Mouse (Mus musculus) kidney, adult 2 months (tissue): ENCODE results near the gene Trim8. TPM values are rescaled to one million over a fixed set of nuclear protein-coding genes. Genes with fewer than 3 reads are reported as not detected.

Experiments used
- DNase-seq: peaks from one replicate; pipeline ENCODE4 v3.0.0; 2021
- H3K27ac ChIP-seq: fragments of 200-500 bp; 2 replicates; pipeline ENCODE4 v1.5.1; 2012; ENCODE audit warnings: low read depth, low read length, control low read depth, inconsistent platforms; ENCODE audit not compliant: insufficient read depth
- H3K27me3 ChIP-seq: fragments of 200-500 bp; replicated peaks from 2 replicates; pipeline ENCODE4 v1.6.1; 2012; ENCODE audit warnings: mild to moderate bottlenecking, moderate library complexity, low read length, inconsistent platforms; ENCODE audit not compliant: control insufficient read depth, insufficient read depth
- H3K36me3 ChIP-seq: fragments of 200-500 bp; 2 replicates; pipeline ENCODE4 v1.6.1; 2012; ENCODE audit warnings: mild to moderate bottlenecking, moderate library complexity, low read length, inconsistent platforms; ENCODE audit not compliant: control insufficient read depth, insufficient read depth
- H3K4me1 ChIP-seq: fragments of 200-500 bp; 2 replicates; pipeline ENCODE4 v1.6.1; 2011; ENCODE audit warnings: low read length; ENCODE audit not compliant: control insufficient read depth, insufficient read depth
- H3K4me3 ChIP-seq: fragments of 200-500 bp; 2 replicates; pipeline ENCODE4 v1.5.1; 2011; ENCODE audit warnings: mild to moderate bottlenecking, low read depth, low read length, control low read depth; ENCODE audit not compliant: insufficient read depth
- CTCF ChIP-seq: fragments of 200-500 bp; conservative IDR thresholded peaks from 2 replicates; pipeline ENCODE4 v1.5.1; 2011; ENCODE audit warnings: low read depth, mild to moderate bottlenecking, control low read depth, low read length, moderate library complexity, mixed read lengths; ENCODE audit not compliant: insufficient read depth, insufficient read length
- POLR2A ChIP-seq: fragments of 200-500 bp; IDR thresholded peaks from one replicate; pipeline ENCODE4 v1.6.1; 2011; ENCODE audit warnings: low read depth, low read length, control low read depth
- WGBS: fragments of 180-500 bp; shearing (Covaris S2); methylation state at CpG from one replicate; pipeline ENCODE4 v1.1.7; 2018; 5-methylcytosine and 5-hydroxymethylcytosine counted together
- polyA plus RNA-seq: library from polyadenylated mRNA; depleted of rRNA; stranded (reverse); fragments of >200 nt; gene quantifications from 2 replicates; pipeline ENCODE4 v1.2.3, GENCODE M21; 2012

The Trim8 gene
- polyA plus RNA-seq, 1 experiment: 43.6 TPM

GRCm38 (mm10) chr19:46479306-46480075 lies 22.0 kb upstream of the Trim8 start:
- H3K4me3 ChIP-seq: no peak overlapping the region
- 42% methylated on average over 21 of the region's 21 CpGs for WGBS
- TF ChIP-seq CTCF: no peak
- TF ChIP-seq POLR2A: no peak
- DNase-seq: no peak
- H3K27me3 ChIP-seq: no peaks in the 10 kb centered on the region
- peak overlapping the region; percentile 33 for H3K27ac ChIP-seq
- no peaks in the 10 kb centered on the region for H3K36me3 ChIP-seq
- H3K4me1 ChIP-seq: peaks cover 29% of the 10 kb centered on the region

GRCm38 (mm10) chr19:46480624-46481345 lies 20.7 kb upstream of the Trim8 start:
- no peak overlapping the region for H3K4me3 ChIP-seq
- no peak for TF ChIP-seq CTCF
- no peak for DNase-seq
- 79% methylated on average over 10 of the region's 10 CpGs for WGBS
- no peaks in the 10 kb centered on the region for H3K27me3 ChIP-seq
- H3K36me3 ChIP-seq: no peaks in the 10 kb centered on the region
- H3K27ac ChIP-seq: no peak overlapping the region
- H3K4me1 ChIP-seq: peaks cover 41% of the 10 kb centered on the region

GRCm38 (mm10) chr19:46481352-46481751 lies 20.1 kb upstream of the Trim8 start:
- no peak for DNase-seq
- Histone ChIP-seq H3K4me3 (no peak overlapping the region), H3K4me1 (peaks cover 41% of the 10 kb centered on the region), H3K27ac (no peak overlapping the region), H3K36me3 (no peaks in the 10 kb centered on the region), H3K27me3 (no peaks in the 10 kb centered on the region)
- WGBS: 63% methylated on average over 3 of the region's 3 CpGs
- no peak for TF ChIP-seq CTCF
- TF ChIP-seq POLR2A: no peak

GRCm38 (mm10) chr19:46481756-46482155 lies 19.7 kb upstream of the Trim8 start:
- no peak overlapping the region for H3K4me3 ChIP-seq
- H3K4me1 ChIP-seq: peaks cover 41% of the 10 kb centered on the region
- H3K36me3 ChIP-seq: no peaks in the 10 kb centered on the region
- no peaks in the 10 kb centered on the region for H3K27me3 ChIP-seq
- 31% methylated on average over 4 of the region's 4 CpGs for WGBS
- TF ChIP-seq CTCF (no peak), POLR2A (no peak)
- no peak overlapping the region for H3K27ac ChIP-seq
- no peak for DNase-seq

- no peaks in the 10 kb centered on the region for H3K27me3 ChIP-seq
- no peak for DNase-seq
- H3K4me1 ChIP-seq: peaks cover 41% of the 10 kb centered on the region
- TF ChIP-seq POLR2A: no peak
- peak; percentile 42; the same call in 1 of the 2 replicates for TF ChIP-seq CTCF
- H3K4me3 ChIP-seq: no peak overlapping the region
- H3K36me3 ChIP-seq: no peaks in the 10 kb centered on the region
- peak overlapping the region; percentile 17 for H3K27ac ChIP-seq
- WGBS: 13% methylated on average over 17 of the region's 17 CpGs
Observed at GRCm38 (mm10) chr19:46482896-46483516, 18.5 kb upstream of the Trim8 start.

- H3K4me3 ChIP-seq: no peak overlapping the region
Observed at GRCm38 (mm10) chr19:46483701-46484328, 17.7 kb upstream of the Trim8 start.

More at GRCm38 (mm10) chr19:46483701-46484328, 17.7 kb upstream of the Trim8 start:
- peak; percentile 75 for DNase-seq
- Histone ChIP-seq H3K36me3 (no peaks in the 10 kb centered on the region), H3K4me1 (peaks cover 41% of the 10 kb centered on the region), H3K27me3 (no peaks in the 10 kb centered on the region), H3K27ac (peak overlapping the region; percentile 89)
- TF ChIP-seq POLR2A: no peak
- WGBS: 27% methylated on average over 15 of the region's 15 CpGs
